Mouse (Mus musculus): Measurements from ENCODE around the gene Phactr1. TPM values are rescaled to one million over a fixed set of nuclear protein-coding genes. Genes with fewer than 3 reads are reported as not detected.
A peak's percentile ranks its signal among the peaks of the same experiment; 100 is the strongest.

The Phactr1 gene
- polyA plus RNA-seq, 1 experiment from 2014 or later = 63.8 TPM

DNA sequence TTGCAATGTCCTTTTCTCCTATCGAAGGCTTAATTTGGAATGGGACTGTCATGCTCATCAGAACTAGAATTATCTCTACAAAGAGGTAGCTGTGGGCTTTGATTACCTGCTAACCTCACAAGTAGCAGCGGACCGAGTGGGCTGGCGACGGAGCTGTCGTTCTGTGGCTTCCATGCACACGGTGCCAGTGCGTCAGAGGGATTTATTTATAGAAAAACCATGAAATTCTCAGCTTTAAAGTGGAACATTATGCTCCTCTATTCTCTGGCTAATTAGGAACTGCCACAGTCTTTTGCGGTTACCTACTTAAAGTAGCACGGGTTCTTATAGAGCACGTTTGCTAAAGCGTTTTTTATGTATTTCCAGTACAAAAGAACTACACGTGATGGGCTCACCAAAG is 101.7 kb downstream of the Phactr1 start:
- Histone ChIP-seq H3K36me3 (ENCODE audit: control insufficient read depth, insufficient read depth, low read length) (no peaks in the 10 kb centered on the region), H3K9ac (replicated peaks; ENCODE audit: low read length) (no peak overlapping the region), H3K27ac (replicated peaks; ENCODE audit: low read depth, low read length) (no peak overlapping the region), H3K9me3 (ENCODE audit: control insufficient read depth, low read length) (no peaks in the 10 kb centered on the region), H3K27me3 (ENCODE audit: control insufficient read depth, insufficient read depth, low read length) (no peaks in the 10 kb centered on the region), H3K4me2 (ENCODE audit: low read length) (no peak overlapping the region), H3K4me3 (replicated peaks; ENCODE audit: low read depth, low read length) (no peak overlapping the region), H3K4me1 (ENCODE audit: control insufficient read depth, insufficient read depth, low read length) (0 out of 2 replicates have a peak, but pooled peaks cover 6% of the 10 kb centered on the region)
- DNase-seq (no peak), ATAC-seq (ENCODE audit: low FRiP score, low TSS enrichment) (no peak)
- 40% methylated on average over 13 of the region's 13 CpGs for WGBS

DNA sequence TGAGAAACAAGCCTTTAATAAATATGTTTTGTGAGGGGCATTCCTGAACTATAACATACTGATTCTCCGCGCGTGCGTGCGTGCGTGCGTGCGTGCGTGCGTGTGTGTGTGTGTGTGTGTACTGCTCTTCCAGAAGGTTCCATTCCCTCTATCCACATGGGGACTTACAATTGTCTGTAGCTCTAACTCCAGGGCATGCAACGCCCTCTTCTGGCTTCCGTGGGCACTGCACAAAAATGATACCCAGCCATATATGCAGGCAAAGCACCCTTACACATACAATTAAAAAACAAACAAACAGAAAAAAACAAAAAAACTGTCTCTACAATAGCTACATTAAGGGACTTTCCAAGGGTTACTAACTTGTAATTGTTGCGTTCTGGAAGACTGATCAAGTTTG is 108.8 kb downstream of the Phactr1 start:
- Histone ChIP-seq H3K27me3 (ENCODE audit: control insufficient read depth, insufficient read depth, low read length) (no peaks in the 10 kb centered on the region), H3K36me3 (ENCODE audit: control insufficient read depth, insufficient read depth, low read length) (no peaks in the 10 kb centered on the region), H3K4me1 (ENCODE audit: control insufficient read depth, insufficient read depth, low read length) (peaks cover 6% of the 10 kb centered on the region; the same call in 1 of the 2 replicates), H3K4me3 (replicated peaks; ENCODE audit: low read depth, low read length) (no peak overlapping the region), H3K4me2 (ENCODE audit: low read length) (no peak overlapping the region), H3K9ac (replicated peaks; ENCODE audit: low read length) (no peak overlapping the region), H3K27ac (replicated peaks; ENCODE audit: low read depth, low read length) (no peak overlapping the region), H3K9me3 (ENCODE audit: control insufficient read depth, low read length) (no peaks in the 10 kb centered on the region)
- WGBS = 88% methylated on average over 13 of the region's 13 CpGs
- no peak for DNase-seq
- ATAC-seq (ENCODE audit: low FRiP score, low TSS enrichment) = no peak

DNA sequence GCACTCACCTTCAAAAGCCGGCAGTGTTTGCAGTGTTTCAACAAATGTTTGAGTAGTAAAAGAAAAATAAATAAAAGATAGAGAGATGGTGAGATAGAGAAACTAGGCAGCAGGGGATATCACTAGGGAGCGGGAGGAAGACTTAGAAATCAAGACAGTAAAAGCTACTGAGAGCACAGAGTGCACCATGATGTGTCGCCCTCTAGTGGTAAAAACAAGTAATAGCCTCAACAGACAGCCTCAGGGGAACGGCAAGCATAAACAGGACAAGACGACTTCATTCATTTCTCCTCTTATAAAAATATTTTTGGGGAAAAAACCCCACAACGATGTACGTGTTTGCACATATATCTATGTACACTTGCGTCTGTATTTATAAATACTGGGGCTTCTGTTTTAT is 111.9 kb downstream of the Phactr1 start:
- H3K4me1 ChIP-seq (ENCODE audit: control insufficient read depth, insufficient read depth, low read length) = peaks cover 6% of the 10 kb centered on the region; the same call in 1 of the 2 replicates
- no peaks in the 10 kb centered on the region for H3K27me3 ChIP-seq (ENCODE audit: control insufficient read depth, insufficient read depth, low read length)
- no peak overlapping the region for H3K4me3 ChIP-seq (replicated peaks; ENCODE audit: low read depth, low read length)
- peak overlapping the region; percentile 32 for H3K4me2 ChIP-seq (ENCODE audit: low read length)
- ATAC-seq (ENCODE audit: low FRiP score, low TSS enrichment) = no peak
- peak; percentile 71 for DNase-seq
- no peak overlapping the region for H3K9ac ChIP-seq (replicated peaks; ENCODE audit: low read length)
- H3K36me3 ChIP-seq (ENCODE audit: control insufficient read depth, insufficient read depth, low read length) = no peaks in the 10 kb centered on the region
- H3K27ac ChIP-seq (replicated peaks; ENCODE audit: low read depth, low read length) = no peak overlapping the region
- 23% methylated on average over 8 of the region's 8 CpGs for WGBS
- H3K9me3 ChIP-seq (ENCODE audit: control insufficient read depth, low read length) = no peaks in the 10 kb centered on the region

DNA sequence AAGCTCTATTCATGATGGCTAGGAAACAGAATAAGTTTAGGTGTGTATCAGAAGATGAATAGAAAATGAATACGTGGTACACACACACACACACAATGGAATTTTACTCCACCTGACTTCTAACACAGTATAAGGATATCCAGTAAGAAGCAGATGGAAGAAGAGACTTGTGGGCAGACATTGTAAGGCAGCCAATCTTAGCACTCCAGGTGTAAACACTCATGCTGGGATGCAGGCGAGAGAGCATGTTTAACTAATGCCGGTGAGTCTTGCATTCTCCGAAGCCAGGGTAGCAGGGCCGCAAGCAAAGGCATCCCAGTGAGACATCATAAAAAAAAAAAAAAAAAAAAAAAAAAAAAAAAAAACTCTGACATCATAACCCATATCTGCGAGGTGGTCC is 120.1 kb downstream of the Phactr1 start:
- no peak overlapping the region for H3K4me3 ChIP-seq (replicated peaks; ENCODE audit: low read depth, low read length)
- H3K4me2 ChIP-seq (ENCODE audit: low read length) = no peak overlapping the region
- DNase-seq (no peak), ATAC-seq (ENCODE audit: low FRiP score, low TSS enrichment) (no peak)
- H3K4me1 ChIP-seq (ENCODE audit: control insufficient read depth, insufficient read depth, low read length) = 0 out of 2 replicates have a peak, but pooled peaks cover 9% of the 10 kb centered on the region
- H3K9ac ChIP-seq (replicated peaks; ENCODE audit: low read length) = no peak overlapping the region
- no peak overlapping the region for H3K27ac ChIP-seq (replicated peaks; ENCODE audit: low read depth, low read length)
- no peaks in the 10 kb centered on the region for H3K27me3 ChIP-seq (ENCODE audit: control insufficient read depth, insufficient read depth, low read length)
- H3K36me3 ChIP-seq (ENCODE audit: control insufficient read depth, insufficient read depth, low read length) = no peaks in the 10 kb centered on the region
- WGBS = 89% methylated on average over 6 of the region's 6 CpGs
- H3K9me3 ChIP-seq (ENCODE audit: control insufficient read depth, low read length) = no peaks in the 10 kb centered on the region

DNA sequence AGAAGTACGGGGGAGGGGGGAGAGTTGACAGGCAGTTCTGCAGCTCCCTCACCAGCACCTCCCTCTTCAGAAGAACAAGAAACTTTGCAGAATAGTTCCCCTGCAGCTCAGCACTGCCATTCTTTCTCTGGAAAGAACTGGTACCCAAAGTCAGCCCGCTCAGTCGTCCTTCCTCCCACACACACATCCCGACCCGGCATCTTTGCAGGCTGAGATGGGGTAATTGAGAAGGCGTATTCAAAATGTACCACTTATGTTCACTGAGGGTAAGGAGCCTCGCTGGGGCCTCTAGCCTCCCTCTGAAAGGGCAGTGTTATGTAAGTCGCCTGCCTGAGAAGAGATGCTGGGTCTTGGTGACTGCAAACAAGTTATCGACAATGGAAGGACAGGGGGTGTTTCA is 123.9 kb downstream of the Phactr1 start:
- no peak overlapping the region for H3K27ac ChIP-seq (replicated peaks; ENCODE audit: low read depth, low read length)
- H3K27me3 ChIP-seq (ENCODE audit: control insufficient read depth, insufficient read depth, low read length) = no peaks in the 10 kb centered on the region
- H3K4me1 ChIP-seq (ENCODE audit: control insufficient read depth, insufficient read depth, low read length) = 0 out of 2 replicates have a peak, but pooled peaks cover 9% of the 10 kb centered on the region
- H3K4me3 ChIP-seq (replicated peaks; ENCODE audit: low read depth, low read length) = no peak overlapping the region
- no peak overlapping the region for H3K4me2 ChIP-seq (ENCODE audit: low read length)
- no peak overlapping the region for H3K9ac ChIP-seq (replicated peaks; ENCODE audit: low read length)
- WGBS = 38% methylated on average over 9 of the region's 9 CpGs
- H3K9me3 ChIP-seq (ENCODE audit: control insufficient read depth, low read length) = no peaks in the 10 kb centered on the region
- no peaks in the 10 kb centered on the region for H3K36me3 ChIP-seq (ENCODE audit: control insufficient read depth, insufficient read depth, low read length)
- ATAC-seq (ENCODE audit: low FRiP score, low TSS enrichment) = no peak
- DNase-seq = no peak

DNA sequence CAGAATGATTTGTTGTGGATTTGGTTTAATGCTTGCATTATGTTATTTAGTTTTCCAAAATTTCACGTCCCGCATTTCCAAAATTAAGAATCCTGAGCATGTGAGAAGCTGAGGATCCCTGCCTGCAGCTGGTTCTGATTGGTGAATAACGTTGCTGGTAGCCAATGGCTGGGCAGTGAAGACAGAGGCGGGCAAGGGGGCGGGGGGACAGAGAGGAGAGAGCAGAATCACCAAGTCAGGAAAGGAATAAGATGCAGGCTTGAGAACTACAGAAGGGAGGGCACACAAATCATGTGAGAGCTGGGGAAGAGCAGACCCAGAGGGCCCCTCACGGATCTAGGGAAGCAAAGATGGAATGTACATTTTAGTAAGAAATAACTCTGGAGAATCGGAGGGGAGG is 132.3 kb downstream of the Phactr1 start:
- H3K27ac ChIP-seq (replicated peaks; ENCODE audit: low read depth, low read length) = no peak overlapping the region
- no peaks in the 10 kb centered on the region for H3K9me3 ChIP-seq (ENCODE audit: control insufficient read depth, low read length)
- H3K27me3 ChIP-seq (ENCODE audit: control insufficient read depth, insufficient read depth, low read length) = no peaks in the 10 kb centered on the region
- ATAC-seq (ENCODE audit: low FRiP score, low TSS enrichment) = no peak
- H3K4me3 ChIP-seq (replicated peaks; ENCODE audit: low read depth, low read length) = no peak overlapping the region
- H3K36me3 ChIP-seq (ENCODE audit: control insufficient read depth, insufficient read depth, low read length) = no peaks in the 10 kb centered on the region
- H3K9ac ChIP-seq (replicated peaks; ENCODE audit: low read length) = no peak overlapping the region
- H3K4me2 ChIP-seq (ENCODE audit: low read length) = peak overlapping the region; percentile 39
- WGBS = 18% methylated on average over 7 of the region's 7 CpGs
- peak; percentile 67 for DNase-seq
- peaks cover 11% of the 10 kb centered on the region for H3K4me1 ChIP-seq (ENCODE audit: control insufficient read depth, insufficient read depth, low read length)

DNA sequence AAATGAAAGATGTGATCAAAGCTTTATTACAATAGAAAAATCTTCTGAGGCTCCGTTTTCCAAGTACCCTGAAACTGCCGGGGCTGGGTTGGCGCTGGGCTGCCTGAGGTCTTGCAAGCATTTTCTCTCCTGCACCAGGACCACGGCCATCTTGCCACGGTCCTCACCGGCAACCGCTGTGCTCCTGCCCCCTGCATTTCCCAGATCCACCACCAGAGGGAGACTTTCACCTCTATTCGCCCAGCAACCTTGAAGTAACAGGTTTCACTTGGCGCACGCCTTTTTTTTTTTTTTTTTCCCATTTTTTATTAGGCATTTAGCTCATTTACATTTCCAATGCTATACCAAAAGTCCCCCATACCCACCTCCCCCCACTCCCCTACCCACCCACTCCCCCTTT is 138.0 kb downstream of the Phactr1 start:
- Histone ChIP-seq H3K27me3 (ENCODE audit: control insufficient read depth, insufficient read depth, low read length) (no peaks in the 10 kb centered on the region), H3K4me1 (ENCODE audit: control insufficient read depth, insufficient read depth, low read length) (peaks cover 12% of the 10 kb centered on the region; the same call in 1 of the 2 replicates), H3K27ac (replicated peaks; ENCODE audit: low read depth, low read length) (no peak overlapping the region), H3K9ac (replicated peaks; ENCODE audit: low read length) (no peak overlapping the region), H3K4me3 (replicated peaks; ENCODE audit: low read depth, low read length) (no peak overlapping the region), H3K9me3 (ENCODE audit: control insufficient read depth, low read length) (no peaks in the 10 kb centered on the region), H3K36me3 (ENCODE audit: control insufficient read depth, insufficient read depth, low read length) (no peaks in the 10 kb centered on the region), H3K4me2 (ENCODE audit: low read length) (no peak overlapping the region)
- ATAC-seq (ENCODE audit: low FRiP score, low TSS enrichment) (no peak), DNase-seq (peak; percentile 63)
- WGBS = 52% methylated on average over 10 of the region's 10 CpGs

DNA sequence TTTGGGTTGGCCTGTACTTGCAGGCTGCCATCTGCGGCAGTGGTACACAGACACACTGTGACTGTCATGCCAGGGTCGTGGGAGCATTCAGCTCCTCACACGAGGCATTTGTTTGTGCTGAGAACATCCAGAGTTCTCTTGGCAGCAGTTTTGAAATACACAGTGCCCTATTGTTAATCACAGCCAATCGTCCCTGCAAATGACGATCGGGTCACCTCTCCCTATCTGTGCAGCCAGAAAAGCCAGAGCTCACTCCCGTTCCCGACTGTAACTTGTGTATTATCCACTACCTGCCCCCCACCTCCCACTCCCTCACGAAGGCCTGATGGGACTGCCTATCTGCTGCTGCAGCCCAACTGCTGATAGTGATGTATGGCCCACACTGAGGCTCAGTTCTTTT is 140.1 kb downstream of the Phactr1 start:
- no peak overlapping the region for H3K27ac ChIP-seq (replicated peaks; ENCODE audit: low read depth, low read length)
- no peaks in the 10 kb centered on the region for H3K36me3 ChIP-seq (ENCODE audit: control insufficient read depth, insufficient read depth, low read length)
- no peaks in the 10 kb centered on the region for H3K27me3 ChIP-seq (ENCODE audit: control insufficient read depth, insufficient read depth, low read length)
- no peaks in the 10 kb centered on the region for H3K9me3 ChIP-seq (ENCODE audit: control insufficient read depth, low read length)
- H3K4me3 ChIP-seq (replicated peaks; ENCODE audit: low read depth, low read length) = no peak overlapping the region
- H3K4me1 ChIP-seq (ENCODE audit: control insufficient read depth, insufficient read depth, low read length) = peaks cover 8% of the 10 kb centered on the region; the same call in 1 of the 2 replicates
- ATAC-seq (ENCODE audit: low FRiP score, low TSS enrichment) = no peak
- DNase-seq = peak; percentile 41
- WGBS = 61% methylated on average over 9 of the region's 9 CpGs
- no peak overlapping the region for H3K4me2 ChIP-seq (ENCODE audit: low read length)
- H3K9ac ChIP-seq (replicated peaks; ENCODE audit: low read length) = no peak overlapping the region

DNA sequence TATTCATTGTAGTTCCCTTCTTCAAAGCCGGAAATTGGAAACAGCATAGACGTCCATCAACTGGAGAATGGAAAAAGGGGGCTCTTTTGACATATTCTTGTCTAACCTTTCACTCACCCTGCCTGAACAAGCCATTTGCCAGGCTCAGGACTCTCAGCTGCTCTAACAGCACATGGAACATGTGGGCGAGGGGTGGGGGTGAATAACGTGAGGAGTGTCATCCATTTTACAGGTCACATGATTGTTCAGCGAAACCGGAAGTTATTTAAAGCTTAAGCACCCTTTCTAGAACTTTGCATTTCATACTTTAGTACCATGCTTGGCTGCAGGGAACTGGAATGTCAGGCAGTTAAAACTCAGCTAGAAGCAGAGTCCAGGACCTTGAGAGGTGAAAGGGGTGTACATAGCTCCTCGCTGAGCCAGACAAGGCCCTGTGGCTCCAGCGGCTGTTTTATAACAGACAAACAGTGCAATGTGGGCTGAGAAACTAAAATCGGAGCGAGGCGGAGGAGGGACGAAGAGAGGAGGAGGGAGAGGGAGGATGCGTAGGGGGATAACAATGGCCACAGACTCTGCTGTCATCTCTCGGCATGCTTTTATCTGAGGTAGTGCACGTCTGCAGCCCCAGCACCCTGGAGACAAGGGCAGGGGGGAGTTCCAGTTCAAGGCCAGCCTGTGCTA is 141.1 kb downstream of the Phactr1 start:
- Histone ChIP-seq H3K9ac (replicated peaks; ENCODE audit: low read length) (no peak overlapping the region), H3K4me3 (replicated peaks; ENCODE audit: low read depth, low read length) (no peak overlapping the region), H3K4me1 (ENCODE audit: control insufficient read depth, insufficient read depth, low read length) (peaks cover 8% of the 10 kb centered on the region; the same call in 1 of the 2 replicates), H3K4me2 (ENCODE audit: low read length) (no peak overlapping the region), H3K27ac (replicated peaks; ENCODE audit: low read depth, low read length) (0 out of 2 replicates have a peak overlapping the region, but pooled peaks have one; percentile 20), H3K9me3 (ENCODE audit: control insufficient read depth, low read length) (no peaks in the 10 kb centered on the region), H3K36me3 (ENCODE audit: control insufficient read depth, insufficient read depth, low read length) (no peaks in the 10 kb centered on the region), H3K27me3 (ENCODE audit: control insufficient read depth, insufficient read depth, low read length) (no peaks in the 10 kb centered on the region)
- no peak for ATAC-seq (ENCODE audit: low FRiP score, low TSS enrichment)
- peak; percentile 14 for DNase-seq
- WGBS = 57% methylated on average over 15 of the region's 15 CpGs
